Mouse (Mus musculus): ENCODE data around the gene AC192777.2. TPM values are rescaled to one million over a fixed set of nuclear protein-coding genes. Genes with fewer than 3 reads are reported as not detected.
"Not testable (repeated sequence)": the region's sequence is repeated elsewhere in the genome, so short reads cannot be mapped to it uniquely, and the experiment has no call there.

Gene AC192777.2
- not detected for total RNA-seq (2021)
- long read RNA-seq, result 0 reads

- not testable (repeated sequence) for DNase-seq (ENCODE audit: low spot score in 2 of 2)
Observed at GRCm38 (mm10) chr17:40095150-40095549, at the start of gene AC192777.2. Gene AC192777.2, plus strand, starts transcription at chr17:40095450.

- not testable (repeated sequence) for DNase-seq (ENCODE audit: low spot score in 2 of 2)
Observed at GRCm38 (mm10) chr17:40116172-40116571, 20.9 kb downstream of the AC192777.2 start.

- not testable (repeated sequence) for DNase-seq (ENCODE audit: low spot score in 2 of 2)
Observed at GRCm38 (mm10) chr17:40116877-40117276, 21.6 kb downstream of the AC192777.2 start.

Small RNAs within 50 kb of the gene (microRNA-seq; reads per million reads assigned to microRNA genes)
- gene Gm26376, result 0 reads per million in 2 experiments

Other genes with a start within 250 kb of the AC192777.2 start
- not detected for gene Esp38, start 144.9 kb upstream of the AC192777.2 start, total RNA-seq (2021)
- gene Pgk2, start 113.2 kb downstream of the AC192777.2 start, total RNA-seq (2021), result not detected
- gene Crisp3, start 146.8 kb downstream of the AC192777.2 start, total RNA-seq (2021), result not detected
- not detected for gene Crisp1, start 223.8 kb downstream of the AC192777.2 start, total RNA-seq (2021)